Mouse (Mus musculus) CH12.LX (cell line): Measurements from ENCODE around the gene Aff3. TPM values are rescaled to one million over a fixed set of nuclear protein-coding genes. Genes with fewer than 3 reads are reported as not detected.
A peak's percentile ranks its signal among the peaks of the same experiment; 100 is the strongest.

ENCODE experiments used
- DNase-seq: peaks from one replicate; pipeline ENCODE4 v3.0.0-alpha.2; 2013; ENCODE audit errors: extremely low read depth
- H3K27ac ChIP-seq: 2 replicates; pipeline ENCODE4 v1.5.1; 2012; ENCODE audit warnings: low read depth, mild to moderate bottlenecking, control low read depth, moderate library complexity; ENCODE audit not compliant: insufficient read depth
- H3K27me3 ChIP-seq: replicated peaks from 2 replicates; pipeline ENCODE3; 2012; ENCODE audit warnings: inconsistent platforms
- H3K36me3 ChIP-seq, 2 experiments: replicated peaks in 1 of 2; 2 replicates each; pipeline versions ENCODE3 to v1.6.1; 2012; ENCODE audit warnings: inconsistent platforms in 1 of 2, low read length in 1 of 2, mild to moderate bottlenecking in 1 of 2, mixed read lengths in 1 of 2, moderate library complexity in 1 of 2; ENCODE audit not compliant: control insufficient read depth in 1 of 2, insufficient read depth in 1 of 2
- H3K4me1 ChIP-seq, 2 experiments: 2 replicates each; pipeline ENCODE4 v1.6.1; 2012; ENCODE audit warnings: inconsistent platforms in 1 of 2, moderate library complexity in 1 of 2; ENCODE audit not compliant: insufficient read depth in 2 of 2, control insufficient read depth in 1 of 2
- H3K4me2 ChIP-seq: 2 replicates; pipeline ENCODE4 v1.6.1; 2012; ENCODE audit warnings: low read depth, mild to moderate bottlenecking, control low read depth; ENCODE audit not compliant: poor library complexity, insufficient read depth, severe bottlenecking
- H3K4me3 ChIP-seq, 3 experiments: fragments of 150-350 bp in 1 of 3; sonication (generic) in 1 of 3; replicated peaks in 1 of 3; 2 replicates each; pipeline versions ENCODE3 to v1.5.1; 2011 to 2012; ENCODE audit warnings: low read depth in 2 of 3, low read length in 2 of 3, mild to moderate bottlenecking in 2 of 3, moderate library complexity in 2 of 3, control low read depth in 1 of 3, improper control_type of control experiment in 1 of 3, inconsistent platforms in 1 of 3, mixed read lengths in 1 of 3; ENCODE audit not compliant: poor library complexity in 1 of 3
- H3K79me2 ChIP-seq: replicated peaks from 2 replicates; pipeline ENCODE4 v1.6.1; 2012; ENCODE audit warnings: mild to moderate bottlenecking, moderate library complexity; ENCODE audit not compliant: control insufficient read depth, poor library complexity, insufficient read depth, severe bottlenecking; ENCODE audit errors: extremely low read depth
- H3K9ac ChIP-seq: 2 replicates; pipeline ENCODE4 v1.6.1; 2012; ENCODE audit warnings: low read depth, mild to moderate bottlenecking, control low read depth, moderate library complexity; ENCODE audit not compliant: insufficient read depth
- H3K9me3 ChIP-seq: replicated peaks from 2 replicates; pipeline ENCODE3; 2012; ENCODE audit warnings: low read length, inconsistent platforms, mixed read lengths
- BHLHE40 ChIP-seq: IDR thresholded peaks from 2 replicates; pipeline ENCODE4 v1.6.1; 2011; ENCODE audit warnings: mild to moderate bottlenecking, low read depth, low read length, improper control_type of control experiment
- CHD1 ChIP-seq: IDR thresholded peaks from 2 replicates; pipeline ENCODE4 v1.6.1; 2012; ENCODE audit warnings: low read depth, low read length, improper control_type of control experiment, inconsistent platforms
- CHD2 ChIP-seq: IDR thresholded peaks from 2 replicates; pipeline ENCODE4 v1.6.1; 2011; ENCODE audit warnings: low read length, improper control_type of control experiment
- EP300 ChIP-seq: IDR thresholded peaks from 2 replicates; pipeline ENCODE4 v1.6.1; 2011; ENCODE audit warnings: low read length, improper control_type of control experiment
- ETS1 ChIP-seq: conservative IDR thresholded peaks from 2 replicates; pipeline ENCODE4 v1.6.1; 2012; ENCODE audit warnings: low read depth, mild to moderate bottlenecking, inconsistent platforms, low read length, improper control_type of control experiment, moderate library complexity
- IRF4 ChIP-seq: IDR thresholded peaks from 2 replicates; pipeline ENCODE4 v1.6.1; 2014; ENCODE audit warnings: low read depth, mild to moderate bottlenecking, inconsistent platforms, low read length, improper control_type of control experiment
- KAT2A ChIP-seq: IDR thresholded peaks from 2 replicates; pipeline ENCODE4 v1.6.1; 2012; ENCODE audit warnings: low read length, improper control_type of control experiment, inconsistent platforms; ENCODE audit not compliant: insufficient replicate concordance
- MAFK ChIP-seq: IDR thresholded peaks from 2 replicates; pipeline ENCODE4 v1.6.1; 2011; ENCODE audit warnings: low read length, improper control_type of control experiment; ENCODE audit not compliant: insufficient replicate concordance
- MAX ChIP-seq: IDR thresholded peaks from 2 replicates; pipeline ENCODE4 v1.6.1; 2011; ENCODE audit warnings: low read length, improper control_type of control experiment
- MAZ ChIP-seq: IDR thresholded peaks from 2 replicates; pipeline ENCODE4 v1.6.1; 2012; ENCODE audit warnings: low read depth, mild to moderate bottlenecking, inconsistent platforms, low read length, improper control_type of control experiment, moderate library complexity
- MEF2A ChIP-seq: IDR thresholded peaks from 2 replicates; pipeline ENCODE4 v1.6.1; 2014; ENCODE audit warnings: low read depth, mild to moderate bottlenecking, inconsistent platforms, low read length, improper control_type of control experiment, borderline replicate concordance
- MXI1 ChIP-seq: IDR thresholded peaks from 2 replicates; pipeline ENCODE4 v1.6.1; 2011; ENCODE audit warnings: mild to moderate bottlenecking, low read depth, low read length, improper control_type of control experiment
- MYC ChIP-seq: IDR thresholded peaks from 2 replicates; pipeline ENCODE4 v1.6.1; 2011; ENCODE audit warnings: low read depth, mild to moderate bottlenecking, improper control_type of control experiment, low read length
- NELFE ChIP-seq: IDR thresholded peaks from 2 replicates; pipeline ENCODE4 v1.6.1; 2011; ENCODE audit warnings: low read depth, low read length, improper control_type of control experiment
- RAD21 ChIP-seq: IDR thresholded peaks from 2 replicates; pipeline ENCODE4 v1.6.1; 2011; ENCODE audit warnings: low read depth, mild to moderate bottlenecking, low read length, improper control_type of control experiment, moderate library complexity
- RCOR1 ChIP-seq: conservative IDR thresholded peaks from 2 replicates; pipeline ENCODE4 v1.6.1; 2012; ENCODE audit warnings: low read depth, mild to moderate bottlenecking, inconsistent platforms, low read length, improper control_type of control experiment
- SIN3A ChIP-seq: IDR thresholded peaks from 2 replicates; pipeline ENCODE4 v1.6.1; 2012; ENCODE audit warnings: low read length, improper control_type of control experiment, inconsistent platforms
- TBP ChIP-seq: conservative IDR thresholded peaks from 2 replicates; pipeline ENCODE4 v1.6.1; 2011; ENCODE audit warnings: low read depth, low read length, improper control_type of control experiment
- UBTF ChIP-seq: IDR thresholded peaks from 2 replicates; pipeline ENCODE4 v1.6.1; 2012; ENCODE audit warnings: low read depth, mild to moderate bottlenecking, inconsistent platforms, low read length, improper control_type of control experiment, moderate library complexity
- USF2 ChIP-seq: conservative IDR thresholded peaks from 2 replicates; pipeline ENCODE4 v1.6.1; 2011; ENCODE audit warnings: low read depth, low read length, improper control_type of control experiment
- ZC3H11A ChIP-seq: IDR thresholded peaks from 2 replicates; pipeline ENCODE4 v1.6.1; 2012; ENCODE audit warnings: low read depth, mild to moderate bottlenecking, inconsistent platforms, low read length, improper control_type of control experiment
- ZKSCAN1 ChIP-seq: IDR thresholded peaks from 2 replicates; pipeline ENCODE4 v1.6.1; 2012; ENCODE audit warnings: low read depth, inconsistent platforms, low read length, improper control_type of control experiment, borderline replicate concordance
- dilution Hi-C: fragments of 300-500 bp; cut with MboI; formaldehyde crosslinking; loops from 2 replicates; pipeline ENCODE4 v1.14.3; 2020; ENCODE audit warnings: low sequenced_read_pairs; ENCODE audit not compliant: extremely low pct_unique_long_range_greater_than_20kb, extremely low pct_ligation_motif_present
- in situ Hi-C: fragments of 300-500 bp; cut with MboI; formaldehyde crosslinking; loops from 3 replicates; pipeline ENCODE4 v1.14.3; 2019; ENCODE audit warnings: low sequenced_read_pairs, low pct_ligation_motif_present, low pct_unique_long_range_greater_than_20kb, mixed read lengths
- polyA plus RNA-seq: library from polyadenylated mRNA; unstranded; fragments of >175 nt; gene quantifications from 2 replicates; pipeline ENCODE4 v1.2.1, GENCODE M21; 2012; ENCODE audit warnings: low read depth; ENCODE audit not compliant: insufficient read length
- total RNA-seq, 2 experiments: library from RNA; depleted of rRNA; stranded (reverse); fragments of 300-350 nt in 1 of 2; fragments of >200 nt in 1 of 2; gene quantifications; 2 replicates each; pipeline ENCODE4 v1.2.3; 2012 to 2014

Aff3 gene
- total and polyA plus RNA-seq, 3 experiments: 5.1 to 29.9 (median 7.7) TPM

DNA sequence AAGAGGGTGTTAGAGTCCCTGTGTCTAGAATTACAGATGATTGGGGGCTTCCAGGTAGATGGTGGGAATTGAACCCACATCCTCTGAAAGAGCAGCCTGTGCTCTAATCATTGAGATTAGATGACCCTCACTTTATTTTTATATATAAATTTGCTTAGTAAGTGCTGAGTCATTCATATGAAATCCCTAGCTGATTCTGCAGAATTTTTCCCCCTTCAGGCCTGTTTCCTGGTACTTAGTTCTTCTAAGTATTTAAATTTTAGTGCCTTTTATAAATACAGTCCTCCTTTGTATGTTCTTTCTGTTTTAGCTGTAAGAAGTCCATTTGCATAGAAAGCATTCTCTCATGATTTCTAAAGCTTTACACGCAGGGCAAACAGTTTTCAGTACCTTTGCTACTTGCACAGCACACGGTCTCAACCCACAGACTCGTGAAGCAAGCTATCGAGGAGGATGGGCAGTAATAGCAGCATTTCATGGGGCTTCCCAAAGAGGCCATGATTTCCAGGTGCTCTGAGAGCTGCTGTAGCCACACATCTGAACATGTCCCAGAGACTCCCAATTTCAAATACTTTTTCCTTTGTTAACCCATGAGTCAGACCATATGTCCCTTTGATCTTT is 5.7 kb downstream of the Aff3 start:
- dilution Hi-C loops: no loop called here
- H3K9ac ChIP-seq: no peak overlapping the region
- peaks cover 4% of the 10 kb centered on the region for H3K9me3 ChIP-seq
- no peak overlapping the region for H3K4me2 ChIP-seq
- TF ChIP-seq ETS1 (peak; percentile 67), CHD2 (0 out of 2 replicates have a peak, but pooled peaks have one; percentile 14), BHLHE40 (peak; percentile 73), TBP (no peak), MAFK (peak; percentile 87), NELFE (no peak), MEF2A (0 out of 2 replicates have a peak, but pooled peaks have one; percentile 12), EP300 (peak; percentile 42; the same call in 1 of the 2 replicates)
- H3K27ac ChIP-seq: no peak overlapping the region
- H3K79me2 ChIP-seq: no peaks in the 10 kb centered on the region
- H3K4me3 ChIP-seq: no peak overlapping the region
- peaks cover 22 to 74% of the 10 kb centered on the region in 2 experiments for H3K4me1 ChIP-seq
- in situ Hi-C loops: loop anchor here (5.0 kb wide), 1 partner anchor 113 kb away; no protein-coding TSS in a partner anchor
- no peaks in the 10 kb centered on the region for H3K27me3 ChIP-seq
- H3K36me3 ChIP-seq: peaks cover 0 to 30% of the 10 kb centered on the region in 2 experiments
- DNase-seq: no peak

DNA sequence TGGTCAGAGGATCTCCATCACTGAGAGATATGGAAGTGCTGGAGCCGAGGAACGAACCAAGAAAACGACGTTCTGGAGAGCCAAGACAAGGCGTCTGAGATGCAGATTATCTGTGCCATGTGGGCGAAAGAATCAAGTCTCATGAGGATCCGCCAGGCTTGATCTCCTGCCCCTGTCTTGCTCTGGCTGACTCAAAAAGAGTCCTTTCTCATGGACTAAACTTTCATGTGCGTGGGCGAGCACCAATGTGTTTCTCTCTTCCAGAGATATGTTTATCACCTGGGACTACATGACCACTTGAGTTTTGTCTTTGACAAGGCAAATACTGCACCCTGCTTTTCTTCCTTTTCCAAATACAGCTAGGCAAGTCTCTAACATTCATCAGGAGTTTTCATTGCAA is 6.4 kb downstream of the Aff3 start:
- Histone ChIP-seq H3K27ac (peak overlapping the region; percentile 46; the same call in 1 of the 2 replicates), H3K79me2 (no peaks in the 10 kb centered on the region), H3K9ac (no peak overlapping the region), H3K36me3 (peaks cover 0 to 32% of the 10 kb centered on the region in 2 experiments), H3K9me3 (peaks cover 4% of the 10 kb centered on the region), H3K27me3 (no peaks in the 10 kb centered on the region), H3K4me3 (peak overlapping the region; percentile 1 to 12 (median 4)), H3K4me1 (peaks cover 20 to 74% of the 10 kb centered on the region in 2 experiments), H3K4me2 (peak overlapping the region; percentile 77)
- peak; percentile 70 for TF ChIP-seq EP300
- no peak for TF ChIP-seq MAFK
- peak; percentile 51; the same call in 1 of the 2 replicates for TF ChIP-seq MXI1
- TF ChIP-seq MYC: peak; percentile 71
- peak; percentile 45; the same call in 1 of the 2 replicates for TF ChIP-seq BHLHE40
- TF ChIP-seq IRF4: 0 out of 2 replicates have a peak, but pooled peaks have one; percentile 25
- peak; percentile 51; the same call in 1 of the 2 replicates for TF ChIP-seq ETS1
- no peak for TF ChIP-seq TBP
- no peak for TF ChIP-seq NELFE
- no peak; the same call in 1 of the 2 replicates for TF ChIP-seq USF2
- TF ChIP-seq RCOR1: no peak
- TF ChIP-seq SIN3A: no peak; the same call in 1 of the 2 replicates
- TF ChIP-seq UBTF: no peak
- TF ChIP-seq ZKSCAN1: no peak
- TF ChIP-seq MAX: peak; percentile 61; the same call in 1 of the 2 replicates
- TF ChIP-seq ZC3H11A: no peak
- TF ChIP-seq RAD21: no peak
- TF ChIP-seq CHD1: no peak
- TF ChIP-seq KAT2A: no peak
- TF ChIP-seq MAZ: no peak
- DNase-seq: no peak
- in situ Hi-C loops: loop anchor here (5.0 kb wide), 1 partner anchor 114 kb away; no protein-coding TSS in a partner anchor
- dilution Hi-C loops: no loop called here
